Mouse (Mus musculus): Measurements from ENCODE around the gene Shcbp1l. TPM values are rescaled to one million over a fixed set of nuclear protein-coding genes. Genes with fewer than 3 reads are reported as not detected.
A peak's percentile ranks its signal among the peaks of the same experiment; 100 is the strongest.
"Not testable (repeated sequence)": the region's sequence is repeated elsewhere in the genome, so short reads cannot be mapped to it uniquely, and the experiment has no call there.

Shcbp1l gene
- polyA plus RNA-seq, 1 experiment = not detected

- H3K4me1 ChIP-seq (ENCODE audit: control insufficient read depth, insufficient read depth, insufficient read length, low read length) = no peaks in the 10 kb centered on the region
- no peak overlapping the region for H3K4me3 ChIP-seq (ENCODE audit: insufficient read depth, low read depth, low read length)
- H3K27ac ChIP-seq (replicated peaks; ENCODE audit: low read depth, low read length) = no peak overlapping the region
Measured at GRCm38 (mm10) chr1:153443019-153443418, 18.1 kb downstream of the Shcbp1l start.

GRCm38 (mm10) chr1:153443632-153444031 is 18.7 kb downstream of the Shcbp1l start:
- no peak overlapping the region for H3K4me3 ChIP-seq (ENCODE audit: insufficient read depth, low read depth, low read length)
- H3K27ac ChIP-seq (replicated peaks; ENCODE audit: low read depth, low read length) = no peak overlapping the region

GRCm38 (mm10) chr1:153446120-153446831 is 21.3 kb downstream of the Shcbp1l start:
- H3K4me1 ChIP-seq (ENCODE audit: control insufficient read depth, insufficient read depth, insufficient read length, low read length) = no peaks in the 10 kb centered on the region
- H3K27ac ChIP-seq (replicated peaks; ENCODE audit: low read depth, low read length) = no peak overlapping the region
- no peak overlapping the region for H3K4me3 ChIP-seq (ENCODE audit: insufficient read depth, low read depth, low read length)

More at GRCm38 (mm10) chr1:153443632-153444031, 18.7 kb downstream of the Shcbp1l start:
- H3K4me1 ChIP-seq (ENCODE audit: control insufficient read depth, insufficient read depth, insufficient read length, low read length) = no peaks in the 10 kb centered on the region

- H3K4me3 ChIP-seq (ENCODE audit: insufficient read depth, low read depth, low read length) = no peak overlapping the region
- H3K4me1 ChIP-seq (ENCODE audit: control insufficient read depth, insufficient read depth, insufficient read length, low read length) = no peaks in the 10 kb centered on the region
- H3K27ac ChIP-seq (replicated peaks; ENCODE audit: low read depth, low read length) = no peak overlapping the region
Measured at GRCm38 (mm10) chr1:153451237-153452154, 26.5 kb downstream of the Shcbp1l start.

- H3K4me3 ChIP-seq (ENCODE audit: insufficient read depth, low read depth, low read length) = no peak overlapping the region
- H3K4me1 ChIP-seq (ENCODE audit: control insufficient read depth, insufficient read depth, insufficient read length, low read length) = no peaks in the 10 kb centered on the region
- no peak overlapping the region for H3K27ac ChIP-seq (replicated peaks; ENCODE audit: low read depth, low read length)
Measured at GRCm38 (mm10) chr1:153453146-153453642, 28.2 kb downstream of the Shcbp1l start.

GRCm38 (mm10) chr1:153456137-153456536 is 31.2 kb downstream of the Shcbp1l start:
- Histone ChIP-seq H3K27ac (replicated peaks; ENCODE audit: low read depth, low read length) (no peak overlapping the region), H3K4me1 (ENCODE audit: control insufficient read depth, insufficient read depth, insufficient read length, low read length) (no peaks in the 10 kb centered on the region), H3K4me3 (ENCODE audit: insufficient read depth, low read depth, low read length) (no peak overlapping the region)

GRCm38 (mm10) chr1:153461796-153462195 is 36.8 kb downstream of the Shcbp1l start:
- no peak overlapping the region for H3K4me3 ChIP-seq (ENCODE audit: insufficient read depth, low read depth, low read length)
- no peak overlapping the region for H3K27ac ChIP-seq (replicated peaks; ENCODE audit: low read depth, low read length)
- H3K4me1 ChIP-seq (ENCODE audit: control insufficient read depth, insufficient read depth, insufficient read length, low read length) = no peaks in the 10 kb centered on the region

GRCm38 (mm10) chr1:153479296-153479695 is 54.3 kb downstream of the Shcbp1l start:
- Histone ChIP-seq H3K27ac (replicated peaks; ENCODE audit: low read depth, low read length) (no peak overlapping the region), H3K4me3 (ENCODE audit: insufficient read depth, low read depth, low read length) (no peak overlapping the region), H3K4me1 (ENCODE audit: control insufficient read depth, insufficient read depth, insufficient read length, low read length) (no peaks in the 10 kb centered on the region)

GRCm38 (mm10) chr1:153480386-153481024 is 55.5 kb downstream of the Shcbp1l start:
- Histone ChIP-seq H3K4me3 (ENCODE audit: insufficient read depth, low read depth, low read length) (no peak overlapping the region), H3K4me1 (ENCODE audit: control insufficient read depth, insufficient read depth, insufficient read length, low read length) (peaks cover 2% of the 10 kb centered on the region; the same call in 1 of the 2 replicates), H3K27ac (replicated peaks; ENCODE audit: low read depth, low read length) (no peak overlapping the region)

- no peak overlapping the region for H3K27ac ChIP-seq (replicated peaks; ENCODE audit: low read depth, low read length)
- H3K4me3 ChIP-seq (ENCODE audit: insufficient read depth, low read depth, low read length) = no peak overlapping the region
- peaks cover 2% of the 10 kb centered on the region; the same call in 1 of the 2 replicates for H3K4me1 ChIP-seq (ENCODE audit: control insufficient read depth, insufficient read depth, insufficient read length, low read length)
Measured at GRCm38 (mm10) chr1:153481025-153481412, 56.1 kb downstream of the Shcbp1l start.

GRCm38 (mm10) chr1:153485201-153485796 is 60.3 kb downstream of the Shcbp1l start:
- Histone ChIP-seq H3K27ac (replicated peaks; ENCODE audit: low read depth, low read length) (no peak overlapping the region), H3K4me3 (ENCODE audit: insufficient read depth, low read depth, low read length) (0 out of 2 replicates have a peak overlapping the region, but pooled peaks have one; percentile 2), H3K4me1 (ENCODE audit: control insufficient read depth, insufficient read depth, insufficient read length, low read length) (peaks cover 2% of the 10 kb centered on the region; the same call in 1 of the 2 replicates)

- H3K4me1 ChIP-seq (ENCODE audit: control insufficient read depth, insufficient read depth, insufficient read length, low read length); H3K27ac ChIP-seq (replicated peaks; ENCODE audit: low read depth, low read length): not testable (repeated sequence)
- peak overlapping the region; percentile 96 for H3K4me3 ChIP-seq (ENCODE audit: insufficient read depth, low read depth, low read length)
Measured at GRCm38 (mm10) chr1:153486120-153486519, 61.2 kb downstream of the Shcbp1l start.

GRCm38 (mm10) chr1:153486767-153487499 is 62.0 kb downstream of the Shcbp1l start:
- H3K4me1 ChIP-seq (ENCODE audit: control insufficient read depth, insufficient read depth, insufficient read length, low read length) = peaks cover 2% of the 10 kb centered on the region; the same call in 1 of the 2 replicates
- H3K27ac ChIP-seq (replicated peaks; ENCODE audit: low read depth, low read length) = peak overlapping the region; percentile 58; the same call in 1 of the 2 replicates
- H3K4me3 ChIP-seq (ENCODE audit: insufficient read depth, low read depth, low read length) = peak overlapping the region; percentile 96

GRCm38 (mm10) chr1:153487500-153487879 is 62.5 kb downstream of the Shcbp1l start, which contains the start of gene Dhx9:
Dhx9 (minus strand) TSS chr1:153487660.
- Histone ChIP-seq H3K27ac (replicated peaks; ENCODE audit: low read depth, low read length) (peak within 1 kb of the TSS; percentile 81), H3K4me1 (ENCODE audit: control insufficient read depth, insufficient read depth, insufficient read length, low read length) (peaks cover 2% of the 10 kb centered on the region; the same call in 1 of the 2 replicates), H3K4me3 (ENCODE audit: insufficient read depth, low read depth, low read length) (peak within 1 kb of the TSS; percentile 96)
